Mouse (Mus musculus) lung, adult 2 months (tissue): ENCODE data around the gene Thra.

Experiments
- CTCF ChIP-seq: fragments of 200-500 bp; IDR thresholded peaks from 2 replicates; pipeline ENCODE4 v1.5.1; 2011; ENCODE audit warnings: mild to moderate bottlenecking, low read length, control low read depth; ENCODE audit not compliant: insufficient read depth
- POLR2A ChIP-seq: fragments of 200-500 bp; IDR thresholded peaks from 2 replicates; pipeline ENCODE4 v1.6.1; 2011; ENCODE audit warnings: low read depth, mild to moderate bottlenecking, control low read depth, low read length, borderline replicate concordance; ENCODE audit errors: extremely low read depth

DNA sequence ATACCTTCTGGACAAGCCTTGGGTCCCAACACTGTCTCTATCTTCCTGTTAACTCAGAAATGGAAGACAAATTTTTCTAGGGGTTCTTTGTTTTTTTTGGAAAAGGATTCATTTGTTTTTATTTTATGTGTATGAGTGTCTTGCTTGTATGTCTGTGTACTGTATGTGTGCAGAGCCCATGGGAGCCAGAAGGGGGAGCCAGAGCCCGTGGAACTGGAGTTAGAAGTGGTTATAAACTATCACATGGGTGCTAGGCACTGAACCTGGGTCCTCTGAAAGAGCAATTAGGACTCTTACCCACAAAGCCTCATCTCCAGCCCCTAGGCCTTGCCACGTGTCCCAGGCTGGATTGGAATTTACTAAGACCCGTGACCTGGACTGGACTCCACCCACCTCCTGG lies 6.4 kb upstream of the Thra start:
- no peak for TF ChIP-seq POLR2A
- TF ChIP-seq CTCF, result no peak
